11 mouse cellular contexts compared by ENCODE assay signal in the genomic region with DNA sequence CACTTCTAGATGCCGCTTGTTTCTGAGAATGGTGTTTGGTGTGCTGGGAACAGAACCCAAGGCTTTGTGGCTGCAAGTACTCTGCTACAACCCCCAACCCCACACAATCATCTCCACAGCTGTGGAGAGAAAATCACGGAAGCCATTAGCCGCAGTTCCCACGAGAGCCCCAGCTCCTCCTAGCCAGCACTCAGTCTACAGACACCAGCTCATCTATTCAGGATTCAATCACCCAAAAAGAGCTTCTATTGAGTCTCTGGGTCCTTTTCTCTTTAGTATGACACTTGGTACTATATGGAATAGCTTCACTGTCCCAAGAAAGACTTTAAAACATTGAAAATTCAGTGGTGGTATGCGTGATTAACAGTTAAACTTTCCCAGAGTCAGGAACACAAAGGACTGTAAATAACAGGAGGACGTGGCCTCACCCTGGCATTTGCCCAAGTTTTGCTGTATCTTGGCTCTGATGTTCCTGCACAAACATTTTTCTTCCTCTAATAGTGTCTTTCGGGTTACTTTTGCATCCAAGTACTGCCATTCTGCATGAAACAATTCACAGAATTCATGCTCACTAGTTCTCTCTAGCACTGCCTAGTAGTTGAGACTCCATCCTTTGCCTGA. TPM values are rescaled to one million over a fixed set of nuclear protein-coding genes. Genes with fewer than 3 reads are reported as not detected.
DNase-seq lines count a peak whose midpoint lies in the region; ATAC-seq and TF ChIP-seq lines count a peak whose summit lies in the region.
"Had no signal": no experiment of that assay in that cellular context is flagged by ENCODE, and none has a peak within 500 bp of the region (broad histone marks: within the 10 kb centered on the region; RNA-seq: fewer than 3 reads in every experiment).

No protein-coding gene starts in this region.

- H3K9me3 ChIP-seq in limb, embryonic 14.5 days (ENCODE audit: control insufficient read depth, low read length): no peaks in the 10 kb centered on the region
- H3K9me3 ChIP-seq in limb, embryonic 10.5 days (replicated peaks): no peaks in the 10 kb centered on the region
- H3K9me3 ChIP-seq in lung, postnatal 0 days (ENCODE audit: low read length): no peaks in the 10 kb centered on the region
- H3K9me3 ChIP-seq: stomach, embryonic 15.5 days had no signal

- no peaks in the 10 kb centered on the region for H3K27me3 ChIP-seq in limb, embryonic 14.5 days (ENCODE audit: control insufficient read depth, insufficient read depth, low read length)
- no peaks in the 10 kb centered on the region for H3K27me3 ChIP-seq in limb, embryonic 10.5 days (ENCODE audit: low read depth, poor library complexity, severe bottlenecking)
- no peaks in the 10 kb centered on the region for H3K27me3 ChIP-seq in lung, postnatal 0 days (replicated peaks; ENCODE audit: insufficient read depth, low read length)
- H3K27me3 ChIP-seq: stomach, embryonic 15.5 days had no signal

- no peak overlapping the region for H3K4me3 ChIP-seq in limb, embryonic 14.5 days (replicated peaks; ENCODE audit: low read length)
- no peak overlapping the region for H3K4me3 ChIP-seq in limb, embryonic 10.5 days
- no peak overlapping the region for H3K4me3 ChIP-seq in lung, postnatal 0 days (ENCODE audit: low read depth, low read length)
- H3K4me3 ChIP-seq: stomach, embryonic 15.5 days had no signal

- ATAC-seq in limb, embryonic 14.5 days (ENCODE audit: low FRiP score, low read depth): no peak
- ATAC-seq in lung, postnatal 0 days: peak; percentile 40; the same call in 1 of the 2 replicates
- no peak for ATAC-seq in megakaryocyte, adult 5-6 weeks (ENCODE audit: poor library complexity, severe bottlenecking)
- no peak for ATAC-seq in megakaryocyte-erythroid progenitor cell, adult 5-6 weeks (replicated peaks; ENCODE audit: low FRiP score, low TSS enrichment, poor library complexity, severe bottlenecking)

- no peak overlapping the region for H3K27ac ChIP-seq in limb, embryonic 14.5 days (replicated peaks; ENCODE audit: low read depth, low read length)
- H3K27ac ChIP-seq in limb, embryonic 10.5 days: no peak overlapping the region
- no peak overlapping the region for H3K27ac ChIP-seq in lung, postnatal 0 days (ENCODE audit: low read length)
- H3K27ac ChIP-seq: stomach, embryonic 15.5 days had no signal

- no peaks in the 10 kb centered on the region for H3K4me1 ChIP-seq in limb, embryonic 14.5 days (ENCODE audit: control insufficient read depth, insufficient read depth, low read length)
- H3K4me1 ChIP-seq in limb, embryonic 10.5 days: no peaks in the 10 kb centered on the region
- H3K4me1 ChIP-seq in lung, postnatal 0 days (ENCODE audit: insufficient read depth, low read depth, low read length): peaks cover 5% of the 10 kb centered on the region; the same call in 1 of the 2 replicates
- H3K4me1 ChIP-seq: stomach, embryonic 15.5 days had no signal

- H3K4me2 ChIP-seq in limb, embryonic 14.5 days (replicated peaks; ENCODE audit: low read depth, low read length, severe bottlenecking): no peak overlapping the region
- no peak overlapping the region for H3K4me2 ChIP-seq in lung, postnatal 0 days (replicated peaks; ENCODE audit: low read depth, low read length)
- H3K4me2 ChIP-seq: stomach, embryonic 15.5 days had no signal

- DNase-seq in cerebellum, adult 9-11 months: peak; percentile 39
- DNase-seq in cerebellum, adult 11-12 months: no peak
- peak; percentile 12 for DNase-seq in limb, embryonic 14.5 days (ENCODE audit: low spot score)
- DNase-seq in limb, embryonic 10.5 days (ENCODE audit: low spot score): no peak
- DNase-seq in cerebellum, postnatal 36 days: peak; percentile 40 to 43
- peak; percentile 52 for DNase-seq in lung, postnatal 0 days (ENCODE audit: low spot score)

- 71% methylated on average over 7 of the region's 7 CpGs for WGBS in limb, embryonic 14.5 days
- WGBS in limb, embryonic 10.5 days: 88% methylated on average over 7 of the region's 7 CpGs
- 42% methylated on average over 7 of the region's 7 CpGs for WGBS in lung, postnatal 0 days

- TF ChIP-seq POLR2A in limb, embryonic 14.5 days (IDR thresholded peaks at IDR 0.05; ENCODE audit: borderline replicate concordance, extremely low read depth, insufficient read depth, insufficient read length): no peak

- no peaks in the 10 kb centered on the region for H3K36me3 ChIP-seq in limb, embryonic 14.5 days (ENCODE audit: control insufficient read depth, insufficient read depth, low read length)
- H3K36me3 ChIP-seq in limb, embryonic 10.5 days: no peaks in the 10 kb centered on the region
- H3K36me3 ChIP-seq in lung, postnatal 0 days (ENCODE audit: insufficient read depth, low read length): no peaks in the 10 kb centered on the region
- H3K36me3 ChIP-seq: stomach, embryonic 15.5 days had no signal

- no peak for TF ChIP-seq CTCF in lung, postnatal 0 days (IDR thresholded peaks at IDR 0.05)

- TF ChIP-seq EP300 in lung, postnatal 0 days (IDR thresholded peaks at IDR 0.05): no peak

- H3K9ac ChIP-seq in limb, embryonic 14.5 days (ENCODE audit: low read depth, low read length, severe bottlenecking): no peak overlapping the region
- no peak overlapping the region for H3K9ac ChIP-seq in lung, postnatal 0 days (replicated peaks; ENCODE audit: low read depth)
- H3K9ac ChIP-seq: stomach, embryonic 15.5 days had no signal

RNA-seq across cellular contexts. Expression of a gene that starts 2.4 kb away (rescaled TPM):
- not detected in 2 replicates for polyA plus RNA-seq in limb, embryonic 14.5 days (2012; rRNA removed)
- not detected in 2 replicates for polyA plus RNA-seq in limb, embryonic 14.5 days (2014; fragmentation: Nextera tagmentation; extraction: Ambion mirVana)
- not detected in 2 replicates for polyA plus RNA-seq in limb, embryonic 10.5 days (2016; fragmentation: Nextera tagmentation; extraction: Ambion mirVana)
- polyA plus RNA-seq in lung, postnatal 0 days (2015; fragmentation: Nextera tagmentation; extraction: Ambion mirVana): not detected in 2 replicates
- total RNA-seq in megakaryocyte, adult 5-6 weeks (2015): not detected in 2 replicates
- total RNA-seq in megakaryocyte, adult 5-6 weeks (2017): not detected in 2 replicates
- not detected in 2 replicates for total RNA-seq in megakaryocyte-erythroid progenitor cell, adult 5-6 weeks (2014; fragmentation: Nextera tagmentation)
- not detected in 2 replicates for total RNA-seq in megakaryocyte-erythroid progenitor cell, adult 5-6 weeks (2017)
- total RNA-seq: megakaryocyte progenitor cell, adult 5-6 weeks had no signal
- polyA plus RNA-seq: heart, embryonic 14.5 days; stomach, embryonic 15.5 days had no signal

RNA-seq across cellular contexts. Expression of a gene that starts 7.2 kb away (rescaled TPM):
- not detected in 2 replicates for polyA plus RNA-seq in limb, embryonic 14.5 days (2012; rRNA removed)
- 0.32 TPM in 1 of 2 replicates, not detected in the other for polyA plus RNA-seq in limb, embryonic 14.5 days (2014; fragmentation: Nextera tagmentation; extraction: Ambion mirVana)
- polyA plus RNA-seq in limb, embryonic 10.5 days (2016; fragmentation: Nextera tagmentation; extraction: Ambion mirVana): not detected in 2 replicates
- polyA plus RNA-seq in lung, postnatal 0 days (2015; fragmentation: Nextera tagmentation; extraction: Ambion mirVana): 0.10 and 0.14 TPM in 2 replicates
- not detected in 2 replicates for total RNA-seq in megakaryocyte, adult 5-6 weeks (2015)
- not detected in 2 replicates for total RNA-seq in megakaryocyte, adult 5-6 weeks (2017)
- not detected in 2 replicates for total RNA-seq in megakaryocyte-erythroid progenitor cell, adult 5-6 weeks (2014; fragmentation: Nextera tagmentation)
- not detected in 2 replicates for total RNA-seq in megakaryocyte-erythroid progenitor cell, adult 5-6 weeks (2017)
- total RNA-seq: megakaryocyte progenitor cell, adult 5-6 weeks had no signal
- polyA plus RNA-seq: heart, embryonic 14.5 days; stomach, embryonic 15.5 days had no signal

Comparison
In these comparisons a context has a peak if more than half of its experiments do, and no peak if none do; other contexts are left out.
1. DNase-seq: peak in cerebellum, adult 9-11 months (single experiment), limb, embryonic 14.5 days (single experiment), cerebellum, postnatal 36 days (2 of 2) and lung, postnatal 0 days (single experiment); none in cerebellum, adult 11-12 months (single experiment) and limb, embryonic 10.5 days (single experiment).